Mouse (Mus musculus): Measurements from ENCODE around the gene Lmod3. TPM values are rescaled to one million over a fixed set of nuclear protein-coding genes. Genes with fewer than 3 reads are reported as not detected.

The Lmod3 gene
- polyA plus RNA-seq, 1 experiment: not detected

- WGBS: 53% methylated on average over 7 of the region's 7 CpGs
- Histone ChIP-seq H3K27ac (ENCODE audit: control insufficient read depth, insufficient read depth, low read depth, low read length, poor library complexity) (no peak overlapping the region), H3K4me1 (ENCODE audit: control insufficient read depth, insufficient read depth, low read length) (no peaks in the 10 kb centered on the region), H3K4me3 (replicated peaks; ENCODE audit: control insufficient read depth, low read depth, low read length) (no peak overlapping the region)
- TF ChIP-seq CTCF (IDR thresholded peaks at IDR 0.05; ENCODE audit: control insufficient read depth, insufficient read depth, low read length): no peak
- no peak for TF ChIP-seq POLR2A (IDR thresholded peaks at IDR 0.05; ENCODE audit: borderline replicate concordance, control insufficient read depth, low read depth, low read length)
These were observed 17.5 kb downstream of the Lmod3 start for GRCm38 (mm10) chr6:97234911-97235668.

DNA sequence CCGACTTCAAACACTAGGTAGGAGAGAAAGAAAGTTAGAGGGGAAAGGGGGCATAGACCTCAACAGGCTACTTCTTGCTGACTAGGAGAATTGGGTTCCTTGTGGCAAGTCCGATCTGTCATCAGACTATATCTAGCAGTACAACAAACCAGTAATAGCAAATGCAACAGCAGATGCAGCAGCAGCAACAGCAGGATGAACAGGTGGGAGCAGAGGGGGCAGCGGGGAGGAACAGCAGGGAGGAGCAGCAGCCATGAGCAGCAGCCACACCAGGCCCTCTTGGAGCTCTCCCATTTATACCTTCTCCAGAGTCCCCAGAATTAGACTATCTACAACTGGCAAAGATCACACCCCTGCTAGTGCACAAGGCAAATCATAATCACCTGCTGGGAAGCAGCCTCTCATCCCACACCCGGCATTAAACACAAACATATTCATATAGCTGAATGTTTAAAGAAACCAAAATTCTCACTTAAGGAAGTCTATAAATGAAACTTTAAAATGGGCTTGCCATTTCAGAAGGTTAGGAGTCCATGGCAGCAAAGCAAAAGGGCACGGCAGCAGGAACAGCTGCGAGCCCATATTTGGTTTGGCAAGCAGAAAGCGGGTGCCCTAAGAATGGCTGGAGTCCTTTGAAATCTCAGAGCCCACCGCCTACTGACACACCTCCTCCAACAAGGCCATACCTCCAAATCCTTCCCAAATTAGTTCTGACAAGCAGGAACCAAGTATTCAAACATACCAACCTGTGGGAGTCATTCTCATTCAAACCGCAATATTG lies 25.3 kb downstream of the Lmod3 start:
- TF ChIP-seq CTCF (IDR thresholded peaks at IDR 0.05; ENCODE audit: control insufficient read depth, insufficient read depth, low read length): no peak
- TF ChIP-seq POLR2A (IDR thresholded peaks at IDR 0.05; ENCODE audit: borderline replicate concordance, control insufficient read depth, low read depth, low read length): no peak
- 95% methylated on average over 9 of the region's 9 CpGs for WGBS
- Histone ChIP-seq H3K4me3 (replicated peaks; ENCODE audit: control insufficient read depth, low read depth, low read length) (no peak overlapping the region), H3K4me1 (ENCODE audit: control insufficient read depth, insufficient read depth, low read length) (peaks cover 4% of the 10 kb centered on the region), H3K27ac (ENCODE audit: control insufficient read depth, insufficient read depth, low read depth, low read length, poor library complexity) (no peak overlapping the region)

DNA sequence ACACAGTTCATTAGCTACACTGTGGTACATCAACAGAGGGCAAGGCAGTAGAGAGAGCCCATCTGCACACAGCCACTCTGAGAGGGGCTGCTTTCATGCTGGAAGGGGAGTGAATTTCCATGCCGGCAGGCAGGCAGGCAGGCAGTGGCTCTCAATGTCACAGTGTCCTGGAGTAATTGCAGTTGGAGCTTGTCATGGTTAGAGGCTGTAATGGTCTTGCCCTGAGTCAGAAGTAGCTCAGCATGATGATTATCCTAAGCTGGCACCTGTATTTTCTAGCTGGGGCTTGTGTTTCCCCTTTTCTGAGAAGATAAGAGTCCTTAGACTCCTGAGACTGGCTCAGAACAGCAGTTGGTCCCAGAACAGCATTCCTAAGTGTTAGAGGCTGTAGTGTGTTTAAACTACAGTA lies 26.5 kb downstream of the Lmod3 start:
- WGBS: 64% methylated on average over 1 of the region's 1 CpGs
- Histone ChIP-seq H3K27ac (ENCODE audit: control insufficient read depth, insufficient read depth, low read depth, low read length, poor library complexity) (no peak overlapping the region), H3K4me1 (ENCODE audit: control insufficient read depth, insufficient read depth, low read length) (peaks cover 4% of the 10 kb centered on the region), H3K4me3 (replicated peaks; ENCODE audit: control insufficient read depth, low read depth, low read length) (no peak overlapping the region)
- no peak for TF ChIP-seq CTCF (IDR thresholded peaks at IDR 0.05; ENCODE audit: control insufficient read depth, insufficient read depth, low read length)
- no peak for TF ChIP-seq POLR2A (IDR thresholded peaks at IDR 0.05; ENCODE audit: borderline replicate concordance, control insufficient read depth, low read depth, low read length)

- TF ChIP-seq CTCF (IDR thresholded peaks at IDR 0.05; ENCODE audit: control insufficient read depth, insufficient read depth, low read length) (no peak), POLR2A (IDR thresholded peaks at IDR 0.05; ENCODE audit: borderline replicate concordance, control insufficient read depth, low read depth, low read length) (no peak)
- WGBS: 91% methylated on average over 8 of the region's 8 CpGs
- H3K4me3 ChIP-seq (replicated peaks; ENCODE audit: control insufficient read depth, low read depth, low read length): no peak overlapping the region
- H3K4me1 ChIP-seq (ENCODE audit: control insufficient read depth, insufficient read depth, low read length): peaks cover 4% of the 10 kb centered on the region
- no peak overlapping the region for H3K27ac ChIP-seq (ENCODE audit: control insufficient read depth, insufficient read depth, low read depth, low read length, poor library complexity)
These were observed 28.1 kb downstream of the Lmod3 start for GRCm38 (mm10) chr6:97224505-97224904.

GRCm38 (mm10) chr6:97223566-97223965 lies 29.0 kb downstream of the Lmod3 start:
- no peak overlapping the region for H3K4me3 ChIP-seq (replicated peaks; ENCODE audit: control insufficient read depth, low read depth, low read length)
- peaks cover 4% of the 10 kb centered on the region for H3K4me1 ChIP-seq (ENCODE audit: control insufficient read depth, insufficient read depth, low read length)
- TF ChIP-seq CTCF (IDR thresholded peaks at IDR 0.05; ENCODE audit: control insufficient read depth, insufficient read depth, low read length): no peak
- TF ChIP-seq POLR2A (IDR thresholded peaks at IDR 0.05; ENCODE audit: borderline replicate concordance, control insufficient read depth, low read depth, low read length): no peak
- 58% methylated on average over 4 of the region's 4 CpGs for WGBS
- 0 out of 2 replicates have a peak overlapping the region, but pooled peaks have one; percentile 45 for H3K27ac ChIP-seq (ENCODE audit: control insufficient read depth, insufficient read depth, low read depth, low read length, poor library complexity)

DNA sequence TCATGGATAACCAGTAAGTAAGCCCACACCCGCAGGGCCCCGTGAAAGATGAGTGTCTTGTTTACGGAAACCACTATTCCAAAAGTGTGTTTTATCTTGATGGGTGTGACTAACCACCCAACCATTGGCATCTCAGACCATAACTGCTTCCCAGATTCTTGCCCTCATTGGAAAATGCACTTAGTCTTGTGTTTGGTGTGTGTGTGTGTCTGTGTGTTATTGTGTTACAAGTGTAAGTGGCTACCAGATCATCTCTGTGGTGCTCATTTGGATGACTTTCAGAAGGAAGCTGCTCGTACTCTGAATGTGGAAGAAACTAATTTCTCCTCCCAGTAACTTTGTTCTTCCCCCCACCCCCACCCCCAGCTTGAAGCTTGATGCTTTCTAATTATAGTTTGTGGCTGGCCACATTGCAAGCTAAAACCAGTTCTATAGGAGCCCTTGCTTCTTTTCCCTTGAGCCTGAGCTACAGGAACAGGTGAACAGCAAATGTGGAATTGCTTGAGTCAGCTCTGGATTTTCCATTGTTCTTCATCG lies 29.6 kb downstream of the Lmod3 start:
- H3K27ac ChIP-seq (ENCODE audit: control insufficient read depth, insufficient read depth, low read depth, low read length, poor library complexity): no peak overlapping the region
- no peak overlapping the region for H3K4me3 ChIP-seq (replicated peaks; ENCODE audit: control insufficient read depth, low read depth, low read length)
- 7% methylated on average over 5 of the region's 5 CpGs for WGBS
- TF ChIP-seq CTCF (IDR thresholded peaks at IDR 0.05; ENCODE audit: control insufficient read depth, insufficient read depth, low read length): no peak
- TF ChIP-seq POLR2A (IDR thresholded peaks at IDR 0.05; ENCODE audit: borderline replicate concordance, control insufficient read depth, low read depth, low read length): no peak
- peaks cover 4% of the 10 kb centered on the region for H3K4me1 ChIP-seq (ENCODE audit: control insufficient read depth, insufficient read depth, low read length)

DNA sequence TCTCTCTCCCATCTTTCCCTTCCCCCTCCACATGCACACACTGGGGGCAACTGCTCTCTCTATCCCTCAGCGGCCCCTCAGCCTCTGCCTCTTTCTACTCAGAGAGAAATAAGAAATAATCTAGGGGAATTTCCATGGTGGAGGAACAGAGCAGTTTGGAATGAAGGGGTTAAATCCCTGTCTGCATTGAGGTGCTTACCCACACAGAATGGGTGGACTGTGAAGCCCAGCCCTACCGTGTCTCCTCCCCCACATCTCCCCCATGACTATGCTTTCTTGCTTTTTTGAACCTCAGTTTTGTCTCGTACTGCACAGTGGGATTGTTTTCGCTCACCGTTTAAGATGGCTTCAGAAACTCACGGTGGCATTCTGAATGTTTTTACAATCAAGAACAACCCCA lies 30.2 kb downstream of the Lmod3 start:
- WGBS: 33% methylated on average over 6 of the region's 6 CpGs
- H3K4me1 ChIP-seq (ENCODE audit: control insufficient read depth, insufficient read depth, low read length): peaks cover 4% of the 10 kb centered on the region
- no peak overlapping the region for H3K4me3 ChIP-seq (replicated peaks; ENCODE audit: control insufficient read depth, low read depth, low read length)
- TF ChIP-seq CTCF (IDR thresholded peaks at IDR 0.05; ENCODE audit: control insufficient read depth, insufficient read depth, low read length) (no peak), POLR2A (IDR thresholded peaks at IDR 0.05; ENCODE audit: borderline replicate concordance, control insufficient read depth, low read depth, low read length) (no peak)
- no peak overlapping the region for H3K27ac ChIP-seq (ENCODE audit: control insufficient read depth, insufficient read depth, low read depth, low read length, poor library complexity)
